Mouse (Mus musculus) stomach, embryonic 16.5 days (tissue): ENCODE results near the gene Tnni1. TPM values are rescaled to one million over a fixed set of nuclear protein-coding genes. Genes with fewer than 3 reads are reported as not detected.

ENCODE experiments used
- ATAC-seq: fragments of 200-750 bp; cut with Nextera tagmentation; 2 replicates; pipeline ENCODE4 v1.8.0; 2017; ENCODE audit warnings: moderate number of reproducible peaks, moderate TSS enrichment; ENCODE audit not compliant: insufficient read depth, low FRiP score
- H3K27ac ChIP-seq: fragments of 300-500 bp; sonication (generic); 2 replicates; pipeline ENCODE4 v1.5.1; 2014; ENCODE audit warnings: low read length
- H3K27me3 ChIP-seq: fragments of 300-500 bp; sonication (generic); 2 replicates; pipeline ENCODE4 v1.6.1; 2014; ENCODE audit warnings: low read length, control low read depth, mixed read lengths; ENCODE audit not compliant: control insufficient read depth, insufficient read depth
- H3K36me3 ChIP-seq: fragments of 300-500 bp; sonication (generic); 2 replicates; pipeline ENCODE4 v1.6.1; 2014; ENCODE audit warnings: low read length; ENCODE audit not compliant: control insufficient read depth, insufficient read depth
- H3K4me1 ChIP-seq: fragments of 300-500 bp; sonication (generic); 2 replicates; pipeline ENCODE4 v1.6.1; 2014; ENCODE audit warnings: low read length, control low read depth, mixed read lengths; ENCODE audit not compliant: control insufficient read depth, insufficient read depth
- H3K4me2 ChIP-seq: fragments of 300-500 bp; sonication (generic); 2 replicates; pipeline ENCODE4 v1.6.1; 2014; ENCODE audit warnings: low read depth, low read length, mixed read lengths
- H3K4me3 ChIP-seq: fragments of 300-500 bp; sonication (generic); replicated peaks from 2 replicates; pipeline ENCODE4 v1.5.1; 2014; ENCODE audit warnings: mild to moderate bottlenecking, low read length
- H3K9ac ChIP-seq: fragments of 300-500 bp; sonication (generic); 2 replicates; pipeline ENCODE4 v1.6.1; 2014; ENCODE audit warnings: low read length
- H3K9me3 ChIP-seq: fragments of 300-500 bp; sonication (generic); replicated peaks from 2 replicates; pipeline ENCODE4 v1.6.1; 2016; ENCODE audit warnings: low read length, control low read depth; ENCODE audit not compliant: control insufficient read depth
- WGBS: fragments of 180-500 bp; shearing (Covaris S2); extraction: QIAGEN DNeasy Blood & Tissue Kit; methylation state at CpG from one replicate; pipeline ENCODE4 v1.1.7; 2014; 5-methylcytosine and 5-hydroxymethylcytosine counted together
- polyA plus RNA-seq: library from polyadenylated mRNA; unstranded; fragments of >200 nt; fragmentation: Nextera tagmentation; extraction: Ambion mirVana; gene quantifications from 2 replicates; pipeline ENCODE4 v1.2.1, GENCODE M21; 2015

The Tnni1 gene
- polyA plus RNA-seq = 6.2 and 84.9 TPM in 2 replicates

- ATAC-seq = peak; percentile 79
- H3K4me2 ChIP-seq = peak within 1 kb of the TSS; percentile 32
- H3K4me3 ChIP-seq = no peak within 1 kb of the TSS; the same call in 1 of the 2 replicates
- H3K9ac ChIP-seq = peak within 1 kb of the TSS; percentile 32
- peaks cover 24% of the 10 kb centered on the region for H3K4me1 ChIP-seq
- H3K36me3 ChIP-seq = no peaks in the 10 kb centered on the region
- H3K9me3 ChIP-seq = no peaks in the 10 kb centered on the region
- peak within 1 kb of the TSS; percentile 69 for H3K27ac ChIP-seq
- H3K27me3 ChIP-seq = no peaks in the 10 kb centered on the region
- WGBS = 12% methylated on average over 22 of the region's 22 CpGs
Measured at GRCm38 (mm10) chr1:135778780-135779535, at the start of gene Tnni1. Gene Tnni1 (plus strand): TSS chr1:135779434.

GRCm38 (mm10) chr1:135729821-135730220, 49.4 kb upstream of the Tnni1 start:
- WGBS = 11% methylated on average over 4 of the region's 4 CpGs
- Histone ChIP-seq H3K36me3 (no peaks in the 10 kb centered on the region), H3K4me2 (peak overlapping the region; percentile 81), H3K27me3 (no peaks in the 10 kb centered on the region), H3K4me3 (peak overlapping the region; percentile 75), H3K27ac (peak overlapping the region; percentile 96), H3K4me1 (peaks cover 48% of the 10 kb centered on the region), H3K9me3 (no peaks in the 10 kb centered on the region), H3K9ac (peak overlapping the region; percentile 92)
- no peak for ATAC-seq

- ATAC-seq = no peak
- 22% methylated on average over 3 of the region's 3 CpGs for WGBS
Measured at GRCm38 (mm10) chr1:135730296-135730695, 48.9 kb upstream of the Tnni1 start.

GRCm38 (mm10) chr1:135731393-135731792, 47.8 kb upstream of the Tnni1 start:
- WGBS = 27% methylated on average over 7 of the region's 7 CpGs

More at GRCm38 (mm10) chr1:135730296-135730695, 48.9 kb upstream of the Tnni1 start:
- no peaks in the 10 kb centered on the region for H3K27me3 ChIP-seq
- peaks cover 52% of the 10 kb centered on the region for H3K4me1 ChIP-seq
- peak overlapping the region; percentile 81 for H3K4me2 ChIP-seq
- H3K9ac ChIP-seq = peak overlapping the region; percentile 92
- H3K27ac ChIP-seq = peak overlapping the region; percentile 96
- no peaks in the 10 kb centered on the region for H3K9me3 ChIP-seq
- H3K36me3 ChIP-seq = no peaks in the 10 kb centered on the region
- H3K4me3 ChIP-seq = peak overlapping the region; percentile 75

GRCm38 (mm10) chr1:135731897-135732684, 47.1 kb upstream of the Tnni1 start:
- 14% methylated on average over 11 of the region's 11 CpGs for WGBS
- Histone ChIP-seq H3K4me3 (peak overlapping the region; percentile 75), H3K27me3 (no peaks in the 10 kb centered on the region), H3K36me3 (no peaks in the 10 kb centered on the region), H3K4me2 (peak overlapping the region; percentile 81), H3K9me3 (no peaks in the 10 kb centered on the region), H3K27ac (peak overlapping the region; percentile 96), H3K4me1 (peaks cover 63% of the 10 kb centered on the region), H3K9ac (peak overlapping the region; percentile 92)
- ATAC-seq = peak; percentile 79

More at GRCm38 (mm10) chr1:135731393-135731792, 47.8 kb upstream of the Tnni1 start:
- Histone ChIP-seq H3K9me3 (no peaks in the 10 kb centered on the region), H3K4me1 (peaks cover 63% of the 10 kb centered on the region), H3K27me3 (no peaks in the 10 kb centered on the region), H3K4me3 (peak overlapping the region; percentile 75), H3K9ac (peak overlapping the region; percentile 92), H3K27ac (peak overlapping the region; percentile 96), H3K36me3 (no peaks in the 10 kb centered on the region), H3K4me2 (peak overlapping the region; percentile 81)
- ATAC-seq = no peak

GRCm38 (mm10) chr1:135734225-135734937, 44.9 kb upstream of the Tnni1 start:
- H3K4me1 ChIP-seq = peaks cover 79% of the 10 kb centered on the region
- WGBS = 19% methylated on average over 7 of the region's 7 CpGs
- H3K36me3 ChIP-seq = no peaks in the 10 kb centered on the region
- ATAC-seq = peak; percentile 48
- no peaks in the 10 kb centered on the region for H3K9me3 ChIP-seq
- peak overlapping the region; percentile 81 for H3K4me2 ChIP-seq
- H3K9ac ChIP-seq = peak overlapping the region; percentile 62
- H3K27me3 ChIP-seq = no peaks in the 10 kb centered on the region
- peak overlapping the region; percentile 1; the same call in 1 of the 2 replicates for H3K4me3 ChIP-seq
- peak overlapping the region; percentile 96 for H3K27ac ChIP-seq

- WGBS = 44% methylated on average over 6 of the region's 6 CpGs
- H3K9ac ChIP-seq = peak overlapping the region; percentile 62
- ATAC-seq = no peak
- H3K9me3 ChIP-seq = no peaks in the 10 kb centered on the region
- H3K36me3 ChIP-seq = no peaks in the 10 kb centered on the region
- no peaks in the 10 kb centered on the region for H3K27me3 ChIP-seq
- H3K27ac ChIP-seq = peak overlapping the region; percentile 96
- peak overlapping the region; percentile 81; the same call in 1 of the 2 replicates for H3K4me2 ChIP-seq
- H3K4me1 ChIP-seq = peaks cover 78% of the 10 kb centered on the region
- 0 out of 2 replicates have a peak overlapping the region, but pooled peaks have one; percentile 4 for H3K4me3 ChIP-seq
Measured at GRCm38 (mm10) chr1:135735460-135735859, 43.8 kb upstream of the Tnni1 start.

- 76% methylated on average over 7 of the region's 7 CpGs for WGBS
- no peak for ATAC-seq
- Histone ChIP-seq H3K4me1 (peaks cover 29% of the 10 kb centered on the region), H3K4me2 (no peak overlapping the region), H3K9me3 (no peaks in the 10 kb centered on the region), H3K9ac (no peak overlapping the region), H3K36me3 (peaks cover 22% of the 10 kb centered on the region; the same call in 1 of the 2 replicates), H3K27me3 (no peaks in the 10 kb centered on the region), H3K27ac (peak overlapping the region; percentile 59; the same call in 1 of the 2 replicates), H3K4me3 (no peak overlapping the region)
Measured at GRCm38 (mm10) chr1:135744987-135745386, 34.2 kb upstream of the Tnni1 start.
